Mouse (Mus musculus) left cerebral cortex, adult 11 months (tissue): ENCODE results near the gene Acrbp.

Experiments
- DNase-seq: peaks from one replicate; pipeline ENCODE4 v3.0.0; 2022; ENCODE audit warnings: low spot score

Acrbp gene

GRCm38 (mm10) chr6:125071170-125071895 is 21.8 kb downstream of the Acrbp start:
- no peak for DNase-seq

DNA sequence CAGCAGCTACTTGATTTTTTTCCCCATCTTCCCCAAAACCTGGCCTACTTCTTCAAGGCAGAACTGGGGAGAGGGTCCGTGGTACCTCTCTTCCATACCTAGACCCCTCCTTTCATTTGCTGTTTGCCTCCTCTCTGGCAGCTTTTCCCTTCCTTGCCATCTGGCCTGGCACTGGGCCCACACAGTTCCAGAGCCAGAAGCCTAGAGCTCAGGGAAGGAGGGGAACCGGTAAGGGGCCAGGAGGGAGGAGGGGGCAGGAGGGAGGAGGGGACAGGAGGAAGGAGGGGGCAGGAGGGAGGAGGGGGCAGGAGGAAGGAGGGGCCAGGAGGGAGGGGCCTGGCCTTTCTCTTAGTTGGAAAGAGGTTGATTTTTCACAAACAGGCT is 22.4 kb downstream of the Acrbp start:
- no peak for DNase-seq

- DNase-seq, result no peak
Measured at GRCm38 (mm10) chr6:125073825-125074224, 24.3 kb downstream of the Acrbp start.

DNA sequence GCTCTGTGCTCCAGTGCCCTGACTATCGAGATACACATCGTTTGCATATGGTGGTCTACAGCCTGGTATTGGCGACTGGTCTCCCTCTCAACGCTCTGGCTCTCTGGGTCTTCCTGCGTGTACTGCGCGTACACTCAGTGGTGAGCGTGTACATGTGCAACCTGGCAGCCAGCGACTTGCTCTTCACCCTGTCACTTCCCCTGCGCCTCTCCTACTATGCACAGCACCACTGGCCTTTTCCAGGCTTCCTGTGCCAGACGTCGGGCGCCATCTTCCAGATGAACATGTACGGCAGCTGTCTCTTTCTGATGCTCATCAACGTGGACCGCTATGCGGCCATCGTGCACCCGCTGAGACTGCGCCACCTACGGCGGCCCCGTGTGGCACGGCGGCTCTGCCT is 31.9 kb downstream of the Acrbp start:
- no peak for DNase-seq

DNA sequence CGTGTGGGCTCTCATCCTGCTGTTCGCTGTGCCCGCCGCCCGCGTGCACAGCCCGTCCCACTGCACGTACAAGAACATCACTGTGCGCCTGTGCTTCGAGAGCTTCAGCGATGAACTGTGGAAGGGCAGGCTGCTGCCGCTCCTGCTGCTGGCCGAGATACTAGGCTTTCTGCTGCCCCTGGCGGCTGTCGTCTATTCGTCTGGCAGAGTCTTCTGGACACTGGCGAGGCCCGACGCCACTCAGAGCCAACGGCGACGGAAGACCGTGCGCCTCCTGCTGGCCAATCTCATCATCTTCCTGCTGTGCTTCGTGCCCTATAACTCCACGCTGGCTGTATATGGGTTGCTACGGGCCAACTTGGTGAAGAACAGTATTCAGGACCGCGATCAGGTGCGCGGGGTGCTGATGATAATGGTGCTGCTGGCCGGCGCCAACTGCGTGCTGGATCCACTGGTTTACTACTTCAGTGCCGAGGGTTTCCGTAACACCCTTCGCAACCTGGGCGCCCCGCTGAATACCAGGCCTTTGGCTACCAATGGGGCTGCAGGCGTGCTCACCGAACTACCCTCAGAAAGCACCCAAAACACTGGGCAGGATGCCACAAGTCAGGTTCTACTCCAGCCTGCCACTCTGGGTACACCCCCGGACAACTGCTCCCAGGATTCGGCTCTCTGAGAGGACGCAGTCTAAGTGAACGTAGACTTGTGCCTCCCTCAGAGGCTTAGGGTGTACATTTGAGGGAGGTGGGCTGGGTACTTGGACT is 32.5 kb downstream of the Acrbp start:
- peak; percentile 67 for DNase-seq

DNA sequence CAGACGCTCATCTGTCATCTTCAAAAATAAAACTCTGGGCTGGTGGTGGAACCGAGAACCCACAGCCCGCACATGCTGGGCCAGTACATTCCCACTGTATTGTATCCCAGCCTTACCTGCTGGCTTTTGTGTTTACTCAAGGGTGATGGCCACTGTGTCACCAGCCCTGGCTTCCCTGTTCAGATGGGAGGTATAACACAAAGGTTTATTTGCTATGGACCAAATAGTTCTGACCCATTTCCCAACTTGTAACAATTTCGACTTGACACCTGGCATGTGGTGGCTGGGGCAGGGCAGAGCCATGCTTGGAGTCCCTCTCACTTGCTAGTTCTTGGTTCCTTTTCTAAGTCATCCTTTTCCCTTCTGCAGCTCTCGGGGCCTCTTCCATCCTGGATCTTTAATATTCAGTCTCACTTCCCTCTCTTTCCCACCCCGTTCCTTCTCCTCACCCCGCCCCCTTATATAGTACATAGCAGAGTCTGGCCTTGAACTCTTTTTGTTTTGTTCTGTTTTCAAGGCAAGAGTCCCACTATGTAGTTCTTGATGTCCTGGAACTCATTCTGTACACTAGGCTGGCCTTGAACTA is 33.4 kb downstream of the Acrbp start:
- DNase-seq, result no peak

GRCm38 (mm10) chr6:125084424-125084823 is 34.9 kb downstream of the Acrbp start:
- no peak for DNase-seq

- no peak for DNase-seq
Measured at GRCm38 (mm10) chr6:125087937-125088336, 38.4 kb downstream of the Acrbp start.

DNA sequence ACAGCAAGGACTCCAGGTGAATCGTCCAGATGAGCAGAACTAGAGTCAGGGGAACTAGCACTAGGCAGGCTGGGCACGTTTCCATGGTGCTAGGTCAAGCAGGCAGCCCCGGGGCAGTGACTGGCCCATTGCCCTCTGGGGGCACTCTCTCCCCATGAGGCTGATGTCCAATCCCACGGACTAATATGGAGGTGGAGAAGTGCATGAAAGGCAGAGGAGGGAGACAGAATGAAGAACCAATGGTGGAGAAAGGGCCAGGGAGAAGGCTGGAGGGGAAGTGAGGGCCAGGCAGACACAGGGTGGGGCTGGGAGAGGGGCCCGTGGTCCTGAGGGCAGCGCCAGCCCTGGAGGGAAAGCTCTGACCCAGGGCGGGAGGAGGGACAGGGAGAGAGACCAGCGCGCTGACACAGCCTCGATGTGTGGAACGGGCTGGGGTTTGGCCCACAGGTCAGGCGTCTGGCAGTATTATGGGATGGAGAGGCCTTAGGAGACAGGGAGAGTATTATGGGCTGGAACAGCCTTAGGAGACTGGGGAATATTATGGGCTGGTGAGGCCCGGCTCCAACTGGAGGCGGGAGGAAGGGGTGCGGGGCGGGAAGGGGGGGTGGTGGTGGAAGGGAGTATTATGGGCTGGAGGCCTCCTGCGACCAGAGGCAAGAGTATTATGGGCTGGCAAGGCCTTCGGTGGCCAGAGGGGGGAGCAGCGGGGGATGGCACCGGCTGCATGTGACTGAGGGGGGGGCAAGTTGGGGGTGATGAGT is 39.3 kb downstream of the Acrbp start:
- DNase-seq, result peak; percentile 75

DNA sequence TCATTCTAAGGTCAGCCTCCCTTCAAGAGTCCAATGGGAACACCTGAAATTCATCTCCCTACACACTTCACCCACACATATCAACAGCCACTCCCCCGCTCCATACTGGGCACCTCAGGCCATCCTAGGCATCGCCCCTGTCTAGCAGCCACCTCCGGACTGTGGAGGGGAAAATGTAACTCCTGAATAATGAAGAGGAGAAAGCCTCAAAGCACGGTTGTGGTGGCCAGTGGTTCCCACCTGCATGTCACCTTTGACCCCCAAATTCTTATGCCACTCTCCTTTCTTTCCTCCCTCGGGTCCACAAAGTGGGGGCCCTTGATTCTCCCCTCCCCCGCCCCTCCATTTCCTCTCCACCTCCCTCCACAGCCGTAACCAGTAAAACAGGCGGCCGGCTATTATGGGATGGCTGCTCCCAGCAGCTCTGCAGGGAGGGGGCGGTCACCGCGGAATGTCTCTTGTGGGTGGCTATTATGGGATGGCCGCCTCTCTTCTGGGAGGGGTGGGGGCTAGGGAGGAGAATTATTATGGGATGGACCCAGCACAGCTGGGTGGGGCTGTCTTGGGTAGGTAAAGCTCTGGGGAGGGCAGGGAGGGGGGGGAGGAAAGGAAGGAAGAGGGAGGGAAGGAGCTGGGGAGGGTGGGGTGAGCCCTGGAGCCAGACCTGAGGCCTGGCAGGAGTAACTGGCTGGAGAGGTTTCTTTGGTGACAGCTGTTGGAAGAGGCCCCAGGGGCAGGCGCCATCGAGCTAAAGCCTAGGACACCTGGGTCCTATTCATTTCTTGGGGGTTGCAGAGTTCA is 40.2 kb downstream of the Acrbp start:
- peak; percentile 84 for DNase-seq

GRCm38 (mm10) chr6:125090341-125091085 is 41.0 kb downstream of the Acrbp start:
- DNase-seq, result no peak

DNA sequence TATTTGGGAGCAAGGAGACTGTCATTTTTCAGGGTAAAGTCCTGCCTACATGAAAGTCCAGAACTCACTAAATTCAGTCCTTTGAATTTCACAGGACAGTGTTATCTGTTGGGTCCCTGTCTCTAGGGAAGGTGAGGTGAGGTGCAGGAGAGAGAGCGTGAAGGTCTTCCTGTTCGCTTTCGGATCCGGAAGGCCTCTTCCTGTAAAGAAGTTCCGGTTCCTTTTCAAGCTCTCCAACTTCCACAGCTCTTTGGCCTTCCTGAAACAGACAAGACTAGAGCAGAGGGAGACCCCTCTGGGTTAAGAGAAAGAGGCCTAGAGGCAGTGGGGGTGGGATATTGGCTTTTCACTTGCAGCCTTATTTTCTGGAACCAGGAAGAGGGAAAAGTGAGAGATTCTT is 42.9 kb downstream of the Acrbp start:
- DNase-seq, result no peak

- no peak for DNase-seq
Measured at GRCm38 (mm10) chr6:125094843-125095242, 45.4 kb downstream of the Acrbp start.

DNA sequence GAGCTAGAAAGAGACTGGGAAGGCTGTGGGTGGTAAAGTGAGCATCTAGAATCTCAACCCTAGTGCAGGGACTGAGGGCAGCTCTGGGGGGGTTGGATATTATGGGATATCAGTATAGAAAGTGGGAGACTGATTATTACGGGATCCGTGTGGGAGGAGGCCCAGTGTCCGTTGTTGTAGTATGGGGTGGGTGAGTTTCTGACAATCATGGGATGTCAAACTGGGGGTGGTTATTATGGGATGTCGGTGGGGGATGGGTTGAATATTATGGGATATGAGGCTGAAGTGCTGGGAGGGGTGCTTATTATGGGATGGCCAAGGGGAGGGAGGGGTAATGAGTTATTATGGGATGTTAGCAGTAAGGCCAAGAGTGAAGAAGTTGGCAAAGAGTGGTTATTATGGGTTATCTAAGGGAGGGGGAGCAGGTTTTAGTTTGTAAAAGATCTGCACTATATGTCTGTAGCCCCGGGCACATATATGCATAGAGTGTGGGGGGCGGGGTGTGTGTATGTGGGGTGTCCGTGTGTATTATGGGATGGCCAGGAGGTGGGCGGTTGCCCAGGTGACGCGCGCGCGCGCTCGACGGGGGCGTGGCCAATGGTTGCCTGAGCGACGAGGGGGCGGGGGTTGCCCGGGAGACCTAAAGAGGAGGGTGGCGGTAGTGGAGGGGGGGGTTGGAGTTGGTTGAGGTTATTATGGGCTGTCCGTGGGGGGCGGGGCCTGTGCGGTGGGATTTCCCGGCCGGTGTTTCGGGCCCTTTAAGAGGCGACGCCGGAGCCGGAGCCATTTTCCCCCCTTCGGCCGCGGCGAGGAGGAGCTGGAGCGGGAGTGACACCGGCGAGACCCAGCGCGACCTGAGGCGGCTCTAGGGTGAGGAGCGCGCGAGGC is 46.1 kb downstream of the Acrbp start, which contains the start of gene Chd4:
Chd4 (plus strand) TSS at position 591 of the 888 bp plus-strand sequence.
- peak; percentile 93 for DNase-seq

- DNase-seq, result no peak
Measured at GRCm38 (mm10) chr6:125096279-125096596, 46.7 kb downstream of the Acrbp start.

DNA sequence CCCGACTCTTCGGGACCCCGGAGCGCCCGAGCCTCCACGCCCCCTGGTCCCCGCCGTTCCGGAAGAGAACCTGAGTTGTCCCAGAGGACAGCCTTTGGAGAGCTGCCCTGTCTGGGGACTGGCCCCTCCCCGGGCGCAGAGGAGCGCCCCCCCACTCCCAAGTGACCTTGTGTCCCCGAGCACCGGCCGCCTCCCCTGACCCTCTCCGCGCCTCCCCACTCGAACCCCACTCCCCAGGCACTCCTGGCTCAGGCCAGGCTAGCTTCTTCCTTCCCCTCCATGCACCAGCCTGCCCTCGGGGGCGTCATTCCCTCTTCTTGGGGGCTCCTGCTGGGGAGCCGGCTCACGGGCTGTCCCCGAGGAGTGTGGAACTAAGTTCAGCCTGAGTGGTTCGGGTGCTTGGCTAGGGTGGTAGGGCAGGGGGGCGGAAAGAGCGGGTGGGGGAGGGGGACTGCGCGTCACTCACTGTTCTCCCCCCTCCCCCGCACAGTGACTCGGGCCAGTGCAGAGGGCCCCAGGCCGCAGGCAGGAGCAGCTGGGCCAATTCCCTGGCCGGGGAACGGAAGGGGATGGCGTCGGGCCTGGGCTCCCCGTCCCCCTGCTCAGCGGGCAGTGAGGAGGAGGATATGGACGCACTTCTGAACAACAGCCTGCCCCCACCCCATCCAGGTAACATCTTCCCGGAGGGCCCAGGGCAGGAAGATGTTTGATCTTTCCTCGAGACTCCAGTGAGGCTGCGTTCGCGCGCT is 47.3 kb downstream of the Acrbp start:
- DNase-seq, result no peak

- DNase-seq, result no peak
Measured at GRCm38 (mm10) chr6:125097346-125097689, 47.8 kb downstream of the Acrbp start.

DNA sequence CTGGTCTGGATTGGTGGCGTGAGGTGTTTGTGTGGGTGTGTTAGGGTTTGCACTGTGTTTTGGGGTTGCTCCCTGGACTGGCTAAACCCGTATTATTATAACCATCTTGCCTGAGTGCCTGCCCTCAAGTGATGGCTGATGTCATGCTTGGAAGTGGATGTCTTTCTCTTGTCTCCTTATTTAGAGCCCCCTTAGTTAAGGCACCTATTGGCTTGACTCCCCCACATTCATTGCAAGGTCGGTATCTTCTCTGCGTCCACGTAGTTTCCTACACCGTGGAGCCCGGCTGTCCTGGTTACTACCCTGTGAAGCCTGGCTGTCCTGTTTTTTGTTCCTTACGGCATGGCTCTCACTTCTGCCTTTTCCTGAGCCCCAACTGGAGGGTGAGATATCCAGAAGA is 48.5 kb downstream of the Acrbp start:
- DNase-seq, result no peak

DNA sequence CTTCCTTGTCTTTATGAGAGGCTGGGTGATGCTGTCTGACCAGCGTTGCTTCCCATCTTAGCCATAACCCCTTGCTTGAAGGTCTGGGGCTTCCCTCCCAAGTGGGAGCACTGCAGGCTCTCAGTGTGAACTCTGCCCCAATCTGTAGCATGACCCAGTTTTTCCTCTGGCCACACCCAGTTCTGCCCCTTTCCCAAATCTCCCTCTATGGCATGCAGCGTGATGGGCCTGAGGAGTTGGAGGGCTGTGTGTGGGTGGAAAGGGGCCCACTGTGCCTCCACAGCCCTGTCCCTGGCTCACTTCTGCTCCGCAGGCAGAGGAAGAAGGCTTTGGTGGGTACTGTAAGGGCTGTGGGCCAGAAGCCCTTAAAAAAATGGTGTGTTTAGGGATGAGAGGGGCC is 49.0 kb downstream of the Acrbp start:
- DNase-seq, result no peak
